Mouse (Mus musculus) megakaryocyte progenitor cell, adult 5-6 weeks (primary cell): ENCODE data around the gene Tfap2c. TPM values are rescaled to one million over a fixed set of nuclear protein-coding genes. Genes with fewer than 3 reads are reported as not detected.

Source experiments
- ATAC-seq: replicated peaks from 2 replicates; pipeline ENCODE4 v1.8.0; 2016; ENCODE audit warnings: mild to moderate bottlenecking, moderate TSS enrichment, inconsistent platforms; ENCODE audit not compliant: poor library complexity
- total RNA-seq, 2 experiments: library from RNA; stranded (forward) in 1 of 2; stranded (reverse) in 1 of 2; fragments of 157-497, 149-512 nt in 1 of 2; fragments of 200-1000 nt in 1 of 2; gene quantifications; 2 replicates each; pipeline versions ENCODE4 v1.2.3 to v1.2.4; 2015 to 2017

Tfap2c gene
- total RNA-seq (2015): not detected in 2 replicates
- total RNA-seq (2017): not detected in 2 replicates

GRCm38 (mm10) chr2:172549371-172550155, at the start of gene Tfap2c:
Gene Tfap2c (plus strand): TSS chr2:172549593.
- peak; percentile 33; the same call in 1 of the 2 replicates for ATAC-seq

GRCm38 (mm10) chr2:172500752-172501316, 48.6 kb upstream of the Tfap2c start:
- peak; percentile 75 for ATAC-seq

- peak; percentile 83 for ATAC-seq
Measured at GRCm38 (mm10) chr2:172501341-172501740, 48.1 kb upstream of the Tfap2c start.

GRCm38 (mm10) chr2:172502168-172502567, 47.2 kb upstream of the Tfap2c start:
- no peak for ATAC-seq

GRCm38 (mm10) chr2:172506121-172506520, 43.3 kb upstream of the Tfap2c start:
- ATAC-seq: no peak

- ATAC-seq: no peak
Measured at GRCm38 (mm10) chr2:172510056-172510712, 39.2 kb upstream of the Tfap2c start.

- ATAC-seq: no peak
Measured at GRCm38 (mm10) chr2:172510899-172511298, 38.5 kb upstream of the Tfap2c start.

GRCm38 (mm10) chr2:172516407-172516992, 32.9 kb upstream of the Tfap2c start:
- ATAC-seq: no peak

- ATAC-seq: no peak
Measured at GRCm38 (mm10) chr2:172520616-172521371, 28.6 kb upstream of the Tfap2c start.

- no peak for ATAC-seq
Measured at GRCm38 (mm10) chr2:172522528-172522927, 26.9 kb upstream of the Tfap2c start.

- no peak for ATAC-seq
Measured at GRCm38 (mm10) chr2:172527175-172527574, 22.2 kb upstream of the Tfap2c start.

- no peak for ATAC-seq
Measured at GRCm38 (mm10) chr2:172543987-172544386, 5.4 kb upstream of the Tfap2c start.

GRCm38 (mm10) chr2:172544601-172545127, 4.7 kb upstream of the Tfap2c start:
- ATAC-seq: no peak

GRCm38 (mm10) chr2:172545592-172546235, 3.7 kb upstream of the Tfap2c start:
- ATAC-seq: no peak

- no peak for ATAC-seq
Measured at GRCm38 (mm10) chr2:172546551-172546950, 2.8 kb upstream of the Tfap2c start.

GRCm38 (mm10) chr2:172547116-172547515, 2.3 kb upstream of the Tfap2c start:
- ATAC-seq: peak; percentile 57

GRCm38 (mm10) chr2:172547807-172548586, 1.4 kb upstream of the Tfap2c start:
- no peak for ATAC-seq

- no peak for ATAC-seq
Measured at GRCm38 (mm10) chr2:172548672-172549255, 629 bp upstream of the Tfap2c start.
